Mouse (Mus musculus) limb, embryonic 14.5 days (tissue): ENCODE results near the gene Adamts10. TPM values are rescaled to one million over a fixed set of nuclear protein-coding genes. Genes with fewer than 3 reads are reported as not detected.

Experiments
- ATAC-seq: fragments of 200-750 bp; cut with Nextera tagmentation; 2 replicates; pipeline ENCODE4 v1.8.0; 2017; ENCODE audit warnings: low read depth, moderate number of reproducible peaks, moderate TSS enrichment; ENCODE audit not compliant: low FRiP score
- DNase-seq: peaks from one replicate; pipeline ENCODE4 v3.0.0-alpha.2; 2015; ENCODE audit warnings: low spot score
- H3K27ac ChIP-seq: fragments of 300-500 bp; sonication (generic); replicated peaks from 2 replicates; pipeline ENCODE4 v1.5.1; 2014; ENCODE audit warnings: low read depth, mild to moderate bottlenecking, low read length, moderate library complexity, mixed read lengths
- H3K27me3 ChIP-seq: fragments of 300-500 bp; sonication (generic); 2 replicates; pipeline ENCODE4 v1.6.1; 2014; ENCODE audit warnings: low read length, mixed read lengths; ENCODE audit not compliant: control insufficient read depth, insufficient read depth
- H3K36me3 ChIP-seq: fragments of 300-500 bp; sonication (generic); 2 replicates; pipeline ENCODE4 v1.6.1; 2014; ENCODE audit warnings: mild to moderate bottlenecking, low read length, moderate library complexity, mixed read lengths; ENCODE audit not compliant: control insufficient read depth, insufficient read depth
- H3K4me1 ChIP-seq: fragments of 300-500 bp; sonication (generic); 2 replicates; pipeline ENCODE4 v1.6.1; 2014; ENCODE audit warnings: antibody characterized with exemption, low read length, mixed read lengths; ENCODE audit not compliant: control insufficient read depth, insufficient read depth
- H3K4me2 ChIP-seq: fragments of 300-500 bp; sonication (generic); replicated peaks from 2 replicates; pipeline ENCODE4 v1.6.1; 2014; ENCODE audit warnings: low read depth, mild to moderate bottlenecking, low read length, moderate library complexity; ENCODE audit not compliant: severe bottlenecking
- H3K4me3 ChIP-seq: fragments of 300-500 bp; sonication (generic); replicated peaks from 2 replicates; pipeline ENCODE4 v1.5.1; 2014; ENCODE audit warnings: low read length
- H3K9ac ChIP-seq: fragments of 300-500 bp; sonication (generic); 2 replicates; pipeline ENCODE4 v1.6.1; 2014; ENCODE audit warnings: mild to moderate bottlenecking, low read depth, low read length, moderate library complexity; ENCODE audit not compliant: severe bottlenecking
- H3K9me3 ChIP-seq: fragments of 300-500 bp; sonication (generic); 2 replicates; pipeline ENCODE4 v1.6.1; 2016; ENCODE audit warnings: low read length; ENCODE audit not compliant: control insufficient read depth
- POLR2A ChIP-seq: fragments of 200-500 bp; IDR thresholded peaks from 2 replicates; pipeline ENCODE4 v1.8.0; 2012; ENCODE audit warnings: inconsistent platforms, mild to moderate bottlenecking, moderate library complexity, borderline replicate concordance; ENCODE audit not compliant: insufficient read depth, insufficient read length; ENCODE audit errors: extremely low read depth
- WGBS: fragments of 180-500 bp; shearing (Covaris S2); extraction: QIAGEN DNeasy Blood & Tissue Kit; methylation state at CpG from one replicate; pipeline ENCODE4 v1.1.7; 2014; 5-methylcytosine and 5-hydroxymethylcytosine counted together
- polyA plus RNA-seq, 2 experiments: library from polyadenylated mRNA; depleted of rRNA in 1 of 2; stranded (reverse) in 1 of 2; unstranded in 1 of 2; fragments of >200 nt; fragmentation: Nextera tagmentation in 1 of 2; extraction: Ambion mirVana in 1 of 2; gene quantifications; 2 replicates each; pipeline versions ENCODE4 v1.2.1 to v1.2.3; 2012 to 2014

Adamts10 gene
- polyA plus RNA-seq, 2 experiments = 80.6 to 269 TPM

DNA sequence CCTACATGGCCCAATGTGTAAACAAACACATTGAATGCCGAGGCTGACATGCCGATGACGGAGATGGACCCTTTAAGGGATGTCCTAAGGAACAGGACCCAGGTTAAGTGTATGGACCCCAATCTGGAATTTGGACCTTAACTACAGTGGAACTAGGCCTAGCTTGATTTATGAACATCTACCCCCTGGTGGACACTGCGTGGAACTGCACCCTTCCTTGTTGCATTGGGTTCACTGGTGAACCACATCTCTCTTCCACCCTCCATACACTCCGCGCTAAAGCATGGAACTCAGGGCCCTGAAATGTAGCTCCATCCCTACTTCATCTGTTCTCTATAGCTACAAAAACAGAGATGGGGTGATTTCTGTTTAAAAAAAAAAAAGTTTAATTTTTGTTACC is 30.9 kb upstream of the Adamts10 start:
- H3K36me3 ChIP-seq = no peaks in the 10 kb centered on the region
- DNase-seq (no peak), ATAC-seq (no peak)
- H3K9ac ChIP-seq = no peak overlapping the region
- no peaks in the 10 kb centered on the region for H3K4me1 ChIP-seq
- H3K27me3 ChIP-seq = no peaks in the 10 kb centered on the region
- no peak overlapping the region for H3K4me3 ChIP-seq
- WGBS = 67% methylated on average over 6 of the region's 6 CpGs
- no peak for TF ChIP-seq POLR2A
- H3K27ac ChIP-seq = no peak overlapping the region
- H3K4me2 ChIP-seq = no peak overlapping the region
- H3K9me3 ChIP-seq = no peaks in the 10 kb centered on the region

DNA sequence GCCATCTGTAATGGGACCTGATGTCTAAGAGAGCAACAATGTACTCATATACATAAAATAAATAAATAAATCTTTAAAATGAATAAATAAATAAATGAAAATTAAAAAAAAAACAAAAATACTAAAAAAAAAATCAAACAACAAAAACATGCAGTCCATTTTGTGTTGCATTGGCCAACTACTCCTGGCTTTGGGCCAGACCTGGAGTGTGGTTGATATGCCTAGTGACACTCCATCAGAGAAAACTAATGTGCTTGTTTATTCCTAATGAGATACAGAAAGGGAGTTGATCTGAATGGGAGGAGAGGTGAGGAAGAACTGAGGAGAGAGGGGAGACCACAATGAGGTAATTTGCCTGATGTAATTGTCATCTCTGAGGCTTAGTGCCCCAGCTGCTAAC is 29.4 kb upstream of the Adamts10 start:
- Histone ChIP-seq H3K36me3 (no peaks in the 10 kb centered on the region), H3K27ac (no peak overlapping the region), H3K9me3 (no peaks in the 10 kb centered on the region), H3K27me3 (no peaks in the 10 kb centered on the region), H3K9ac (no peak overlapping the region), H3K4me2 (no peak overlapping the region), H3K4me1 (no peaks in the 10 kb centered on the region), H3K4me3 (no peak overlapping the region)
- DNase-seq (no peak), ATAC-seq (no peak)
- TF ChIP-seq POLR2A = no peak

DNA sequence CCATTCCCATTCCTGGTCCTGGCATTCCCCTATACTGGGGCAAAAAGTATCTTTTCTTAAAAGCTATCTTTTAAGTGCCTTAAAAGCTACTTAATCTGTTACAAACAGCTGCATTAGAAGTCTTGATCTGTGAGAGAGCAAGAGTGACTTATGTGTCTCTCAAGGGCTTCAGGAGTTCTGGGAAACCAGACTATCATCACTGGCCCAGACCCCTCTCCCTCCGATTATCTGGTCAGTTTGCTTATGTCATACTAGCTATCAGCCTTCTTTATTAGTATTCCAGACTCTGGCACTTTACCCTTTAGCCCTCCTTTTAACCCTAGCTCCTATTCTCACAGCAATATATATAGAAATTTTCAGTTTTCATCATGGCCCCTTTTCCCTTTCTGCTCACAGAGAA is 25.1 kb upstream of the Adamts10 start:
- no peak overlapping the region for H3K27ac ChIP-seq
- no peak overlapping the region for H3K4me2 ChIP-seq
- no peak for ATAC-seq
- whole genome bisulfite sequencing = 81% methylated on average over 1 of the region's 1 CpGs
- no peaks in the 10 kb centered on the region for H3K9me3 ChIP-seq
- no peak overlapping the region for H3K4me3 ChIP-seq
- H3K36me3 ChIP-seq = no peaks in the 10 kb centered on the region
- H3K9ac ChIP-seq = no peak overlapping the region
- H3K4me1 ChIP-seq = no peaks in the 10 kb centered on the region
- TF ChIP-seq POLR2A = no peak
- no peaks in the 10 kb centered on the region for H3K27me3 ChIP-seq
- DNase-seq = no peak

DNA sequence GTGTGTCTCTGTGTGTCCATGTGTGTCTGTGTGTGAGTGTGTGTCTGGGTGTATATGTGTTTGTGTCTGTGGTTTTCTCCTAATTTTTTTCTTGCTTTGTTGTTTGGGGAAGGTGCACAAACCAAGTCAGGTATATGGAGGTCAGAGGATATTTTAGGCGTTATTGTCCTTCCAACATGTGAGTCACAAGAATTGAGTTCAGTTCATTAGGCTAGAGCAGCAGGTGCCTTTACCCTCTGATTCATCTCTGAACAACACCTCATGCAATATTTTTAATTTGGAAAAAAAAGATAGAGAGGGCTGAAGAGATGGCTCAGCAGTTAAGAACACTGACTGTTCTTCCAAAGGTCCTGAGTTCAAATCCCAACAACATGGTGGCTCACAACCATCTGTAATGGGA is 15.6 kb upstream of the Adamts10 start:
- WGBS = 85% methylated on average over 1 of the region's 1 CpGs
- Histone ChIP-seq H3K4me2 (no peak overlapping the region), H3K27ac (no peak overlapping the region), H3K4me1 (no peaks in the 10 kb centered on the region), H3K27me3 (no peaks in the 10 kb centered on the region), H3K9ac (no peak overlapping the region), H3K36me3 (no peaks in the 10 kb centered on the region), H3K4me3 (no peak overlapping the region), H3K9me3 (no peaks in the 10 kb centered on the region; the same call in 1 of the 2 replicates)
- ATAC-seq (no peak), DNase-seq (no peak)
- TF ChIP-seq POLR2A = no peak

DNA sequence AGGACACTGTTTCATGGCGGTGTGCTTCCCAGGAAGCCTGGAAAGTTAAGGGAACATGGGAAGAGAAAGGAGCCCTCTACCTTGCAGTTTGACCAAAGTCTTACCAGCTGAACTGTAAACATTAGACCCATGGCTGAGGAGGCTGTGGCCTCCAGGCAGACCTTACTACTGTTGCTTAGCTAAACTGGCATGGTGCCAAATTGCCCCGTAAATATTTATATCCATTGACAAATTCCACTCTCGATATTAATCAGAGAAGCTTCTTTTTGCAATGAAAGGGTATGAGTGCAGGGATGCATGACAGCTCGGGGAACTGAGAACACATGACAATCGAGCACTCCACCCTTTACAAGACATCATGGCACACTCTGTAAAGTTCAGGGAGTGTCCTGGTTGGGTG is 13.8 kb upstream of the Adamts10 start:
- DNase-seq = no peak

More for the DNA sequence above, 13.8 kb upstream of the Adamts10 start:
- no peak overlapping the region for H3K27ac ChIP-seq
- no peaks in the 10 kb centered on the region for H3K36me3 ChIP-seq
- TF ChIP-seq POLR2A = no peak
- H3K4me3 ChIP-seq = no peak overlapping the region
- H3K27me3 ChIP-seq = no peaks in the 10 kb centered on the region
- no peak overlapping the region for H3K9ac ChIP-seq
- ATAC-seq = no peak
- H3K4me1 ChIP-seq = no peaks in the 10 kb centered on the region
- no peak overlapping the region for H3K4me2 ChIP-seq
- 72% methylated on average over 5 of the region's 5 CpGs for WGBS
- no peaks in the 10 kb centered on the region; the same call in 1 of the 2 replicates for H3K9me3 ChIP-seq
